8 mouse cellular contexts compared by ENCODE assay signal in genomic region chr1:155097931-155098485, GRCm38 (mm10). TPM values are rescaled to one million over a fixed set of nuclear protein-coding genes. Genes with fewer than 3 reads are reported as not detected.
DNase-seq lines count a peak whose midpoint lies in the region; ATAC-seq and TF ChIP-seq lines count a peak whose summit lies in the region.

No protein-coding gene starts in this region.

- no peak for TF ChIP-seq POLR2A in brain, embryonic 14.5 days (IDR thresholded peaks at IDR 0.05; ENCODE audit: borderline replicate concordance, extremely low read depth, insufficient read depth, insufficient read length, poor library complexity, severe bottlenecking)
- 0 out of 2 replicates have a peak, but pooled peaks have one; percentile 9 for TF ChIP-seq POLR2A in small intestine, adult 2 months (IDR thresholded peaks at IDR 0.05; ENCODE audit: low read depth, low read length)

- peak overlapping the region; percentile 99 for H3K9ac ChIP-seq in kidney, embryonic 14.5 days (ENCODE audit: low read depth, low read length)

- under 1% methylated on average over 33 of the region's 33 CpGs for WGBS in kidney, embryonic 14.5 days
- WGBS in small intestine, adult 2 months, result under 1% methylated on average over 33 of the region's 33 CpGs

- no peak for ATAC-seq in kidney, embryonic 14.5 days (ENCODE audit: low FRiP score, low TSS enrichment)

- H3K4me2 ChIP-seq in kidney, embryonic 14.5 days (replicated peaks; ENCODE audit: low read depth, low read length), result peak overlapping the region; percentile 83

- peak overlapping the region; percentile 96 for H3K4me3 ChIP-seq in kidney, embryonic 14.5 days (ENCODE audit: low read length)
- H3K4me3 ChIP-seq in small intestine, adult 2 months (ENCODE audit: low read depth, low read length), result peak overlapping the region; percentile 89

- H3K27me3 ChIP-seq in kidney, embryonic 14.5 days (ENCODE audit: control insufficient read depth, insufficient read depth, low read length), result no peaks in the 10 kb centered on the region; the same call in 1 of the 2 replicates
- H3K27me3 ChIP-seq in small intestine, adult 2 months (ENCODE audit: control insufficient read depth, insufficient read depth, low read length), result no peaks in the 10 kb centered on the region

- no peaks in the 10 kb centered on the region for H3K36me3 ChIP-seq in kidney, embryonic 14.5 days (ENCODE audit: control insufficient read depth, insufficient read depth, low read length)
- 0 out of 2 replicates have a peak, but pooled peaks cover 1% of the 10 kb centered on the region for H3K36me3 ChIP-seq in small intestine, adult 2 months (ENCODE audit: control insufficient read depth, insufficient read depth, low read length)

- DNase-seq in retina, embryonic 14.5 days (ENCODE audit: low spot score), result peak; percentile 37
- no peak for DNase-seq in retina, postnatal 1 day
- DNase-seq in brain, embryonic 14.5 days (ENCODE audit: low read depth), result peak; percentile 63
- DNase-seq in heart, adult 18-20 months, result peak; percentile 78
- peak; percentile 69 for DNase-seq in lung, postnatal 36 days
- no peak for DNase-seq in left cerebral cortex, adult 11 months (ENCODE audit: low spot score)

- H3K9me3 ChIP-seq in kidney, embryonic 14.5 days (ENCODE audit: control insufficient read depth, low read length), result no peaks in the 10 kb centered on the region

- peaks cover 23% of the 10 kb centered on the region for H3K4me1 ChIP-seq in kidney, embryonic 14.5 days (ENCODE audit: control insufficient read depth, insufficient read depth, low read length)
- peaks cover 13% of the 10 kb centered on the region; the same call in 1 of the 2 replicates for H3K4me1 ChIP-seq in small intestine, adult 2 months (ENCODE audit: control insufficient read depth, insufficient read depth, insufficient read length, low read length)

- H3K27ac ChIP-seq in kidney, embryonic 14.5 days (ENCODE audit: low read depth, low read length), result peak overlapping the region; percentile 64
- peak overlapping the region; percentile 89 for H3K27ac ChIP-seq in small intestine, adult 2 months (ENCODE audit: insufficient read depth, low read depth, low read length)

- no peak for TF ChIP-seq CTCF in brain, embryonic 14.5 days (IDR thresholded peaks at IDR 0.05; ENCODE audit: borderline replicate concordance, extremely low read depth, insufficient read depth, insufficient read length)
- no peak for TF ChIP-seq CTCF in small intestine, adult 2 months (IDR thresholded peaks at IDR 0.05; ENCODE audit: extremely low read depth, insufficient read length, insufficient replicate concordance, low read depth, low read length)

RNA-seq across cellular contexts. Expression of gene Ier5, which starts 1.4 kb away (rescaled TPM):
- 34.8 and 52.4 TPM in 2 replicates for polyA plus RNA-seq in brain, embryonic 14.5 days (2012; rRNA removed)
- 10 to 100 TPM; 18.8 to 21.4 TPM for total RNA-seq in heart, adult 18-20 months (2021)
- 13.1 and 14.8 TPM in 2 replicates for polyA plus RNA-seq in kidney, embryonic 14.5 days (2014; fragmentation: Nextera tagmentation; extraction: Ambion mirVana)
- polyA plus RNA-seq in small intestine, adult 2 months (2012; rRNA removed), result 25.4 and 63.9 TPM in 2 replicates

RNA-seq across cellular contexts. Expression of gene Mr1, which starts 48.6 kb away (rescaled TPM):
- 0.64 and 1.7 TPM in 2 replicates for polyA plus RNA-seq in brain, embryonic 14.5 days (2012; rRNA removed)
- 1 to 10 TPM; 6.7 to 7.8 TPM for total RNA-seq in heart, adult 18-20 months (2021)
- 4.6 and 4.8 TPM in 2 replicates for polyA plus RNA-seq in kidney, embryonic 14.5 days (2014; fragmentation: Nextera tagmentation; extraction: Ambion mirVana)
- polyA plus RNA-seq in small intestine, adult 2 months (2012; rRNA removed), result 0.47 and 0.66 TPM in 2 replicates

Comparison
In these comparisons a context has a peak if more than half of its experiments do, and no peak if none do; other contexts are left out.
1. DNase-seq: peak in retina, embryonic 14.5 days (single experiment), brain, embryonic 14.5 days (single experiment), heart, adult 18-20 months (2 of 2) and lung, postnatal 36 days (single experiment); none in retina, postnatal 1 day (single experiment) and left cerebral cortex, adult 11 months (single experiment).